Mouse (Mus musculus): ENCODE results near the gene Lamc1. TPM values are rescaled to one million over a fixed set of nuclear protein-coding genes. Genes with fewer than 3 reads are reported as not detected.

Lamc1 gene
- polyA plus RNA-seq, 3 experiments from 2014 or later: 6.2 to 11.7 (median 8.9) TPM

DNA sequence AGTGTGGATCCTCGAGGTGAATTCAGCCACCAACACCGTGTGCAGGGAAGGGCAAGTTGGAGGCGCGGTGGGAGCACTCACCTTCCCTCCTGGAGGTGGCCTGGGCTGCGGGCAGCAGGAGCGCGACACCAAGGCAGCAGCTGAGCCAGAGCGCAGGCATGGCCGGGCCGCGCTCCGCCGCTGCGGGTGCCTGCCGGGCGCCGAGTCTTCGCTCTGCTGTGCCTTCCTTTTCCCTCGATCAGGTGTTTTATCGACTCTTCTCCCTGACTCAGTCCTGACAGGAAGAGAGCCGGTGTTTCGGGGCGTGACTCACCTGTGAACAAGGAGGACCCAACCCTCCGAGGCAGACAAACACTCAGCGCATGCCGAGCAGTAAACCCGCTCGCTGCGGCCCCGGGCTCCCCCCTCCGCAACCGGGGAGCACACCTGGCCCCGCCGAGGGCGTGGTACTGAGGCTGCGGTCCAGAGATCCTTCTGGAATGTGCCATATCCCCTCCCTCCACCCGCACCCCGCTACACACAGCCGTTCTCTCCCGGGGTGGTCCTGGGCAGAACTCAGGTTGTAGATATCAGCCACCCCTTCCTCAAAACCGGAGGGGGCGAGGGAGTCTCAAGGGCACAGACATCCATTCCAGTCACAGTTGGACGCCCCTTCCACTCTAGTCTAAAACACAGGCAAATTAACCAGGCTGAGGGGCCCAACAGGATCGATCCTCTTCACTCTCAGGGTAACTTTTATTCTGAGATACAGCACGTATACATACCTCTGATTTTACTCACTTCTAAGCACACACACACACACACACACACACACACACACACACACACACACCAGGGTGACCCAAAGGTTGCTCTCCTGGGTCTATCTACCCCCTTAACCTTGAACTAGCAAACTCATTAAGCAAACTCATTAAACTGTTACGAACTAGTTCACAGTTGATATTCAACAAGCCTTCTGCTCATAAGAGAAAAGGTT is 146.5 kb downstream of the Lamc1 start, which contains the start of gene Lamc2:
Gene Lamc2 (minus strand): TSS at position 620 of the 976 bp plus-strand sequence.
- no peak for ATAC-seq

DNA sequence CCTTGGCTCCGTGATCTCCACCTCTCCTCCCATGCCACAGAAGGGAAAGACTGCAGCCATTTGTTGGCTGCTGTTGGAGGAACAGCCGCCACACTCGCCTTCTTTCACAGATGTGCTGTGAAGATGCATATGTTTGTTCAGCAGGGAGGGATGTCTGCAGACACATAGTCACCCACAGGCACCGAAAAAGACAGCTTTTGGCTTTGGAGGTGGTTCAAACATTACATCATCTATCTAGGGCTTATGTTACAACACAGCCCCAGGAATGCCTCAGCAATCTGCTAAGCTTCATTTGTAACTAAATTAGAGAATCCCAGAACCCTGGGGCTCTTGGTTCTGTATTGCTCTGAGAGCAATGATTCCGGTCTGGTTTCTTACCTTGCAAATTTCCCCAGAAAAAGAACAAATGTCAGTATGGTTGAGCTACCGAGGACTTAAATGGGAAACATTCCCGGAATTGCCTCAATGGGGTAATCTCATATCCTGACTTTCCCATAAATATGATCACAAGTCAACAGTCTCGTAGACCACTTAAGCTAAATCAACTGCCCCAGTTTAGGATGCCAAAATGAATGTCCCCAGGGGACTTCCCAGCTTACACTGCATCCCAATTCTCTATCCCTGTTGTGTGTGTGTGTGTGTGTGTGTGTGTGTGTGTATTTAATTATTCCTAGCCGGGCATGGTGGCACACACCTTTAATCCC is 151.8 kb downstream of the Lamc1 start:
- no peak for ATAC-seq

DNA sequence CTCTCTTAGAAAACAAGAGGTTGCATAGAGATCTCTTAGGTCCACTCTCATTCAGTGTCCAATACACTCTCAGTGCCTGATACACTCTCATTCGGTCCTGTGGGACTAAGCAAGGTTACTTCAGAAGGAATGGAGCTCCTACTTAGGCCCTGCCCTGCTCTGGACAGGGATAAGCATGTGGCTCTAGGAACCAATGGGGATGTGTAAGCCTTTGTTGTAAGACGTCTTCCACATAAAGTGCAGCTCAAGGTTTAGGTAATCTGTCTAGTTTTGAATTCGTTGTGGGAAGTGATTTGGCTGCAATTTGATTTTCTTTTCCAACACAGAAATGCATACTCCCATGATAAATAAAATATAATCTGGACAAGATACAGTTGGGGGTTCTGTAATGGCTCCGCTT is 152.4 kb downstream of the Lamc1 start:
- no peak for ATAC-seq

DNA sequence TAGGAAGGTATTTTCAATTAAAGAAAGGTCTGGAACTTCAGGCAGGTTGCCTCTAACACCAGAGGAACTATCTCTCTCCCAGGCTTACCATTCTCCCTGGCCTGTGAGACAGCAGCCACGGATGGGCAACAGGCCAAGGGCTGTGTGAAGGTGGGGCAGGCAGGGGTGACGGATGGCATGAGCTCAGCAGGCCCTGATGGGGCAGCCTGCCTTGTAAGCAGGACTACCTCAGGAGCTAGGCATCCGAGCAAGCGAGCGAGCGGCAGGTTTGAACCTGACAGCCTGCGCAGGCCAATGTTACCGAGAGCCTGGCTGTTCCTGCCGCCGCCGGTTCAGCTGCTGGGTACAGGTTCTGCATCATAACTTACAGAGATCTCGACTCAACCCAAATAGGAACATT is 157.8 kb downstream of the Lamc1 start:
- no peak for ATAC-seq

DNA sequence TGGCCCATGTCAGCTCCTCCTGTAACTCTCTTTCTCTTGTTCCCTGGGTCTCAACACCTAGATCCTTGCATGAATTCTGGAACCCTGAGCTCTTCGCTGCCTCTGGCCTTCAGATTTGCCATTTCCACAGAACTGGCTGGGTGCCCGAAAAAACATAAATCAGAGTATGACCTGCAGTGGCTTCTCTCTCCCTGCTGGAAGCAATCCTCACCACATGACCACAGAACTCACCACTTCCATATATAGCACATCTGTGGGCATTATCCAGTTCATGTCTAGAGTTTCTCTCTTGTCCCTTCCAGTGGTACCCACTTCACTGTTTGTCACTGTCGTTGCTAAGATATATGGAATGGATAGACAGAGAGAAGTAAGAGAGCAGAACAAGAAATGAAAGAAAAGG is 159.3 kb downstream of the Lamc1 start:
- ATAC-seq: no peak

DNA sequence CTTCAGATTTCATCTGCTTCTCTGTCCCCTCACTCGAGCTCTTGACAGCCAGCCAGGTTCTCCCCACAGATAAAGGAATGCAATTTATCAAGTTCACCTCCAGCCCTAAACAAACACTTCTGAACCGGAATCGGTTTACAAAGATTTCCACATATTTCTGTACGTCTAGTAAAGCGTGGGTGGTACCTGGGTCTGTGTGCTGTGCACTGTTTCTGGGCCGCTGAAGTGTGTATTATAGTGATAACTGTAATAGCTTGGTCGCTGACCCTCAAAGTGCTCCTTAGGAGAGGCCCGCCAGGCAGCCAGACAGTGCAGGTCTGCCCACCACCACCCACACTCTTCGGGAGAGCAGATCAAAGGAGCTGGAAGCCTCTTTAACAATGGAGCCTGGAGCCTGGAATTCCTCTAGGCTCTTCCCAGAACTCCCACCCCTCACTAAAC is 160.3 kb downstream of the Lamc1 start:
- ATAC-seq: no peak

DNA sequence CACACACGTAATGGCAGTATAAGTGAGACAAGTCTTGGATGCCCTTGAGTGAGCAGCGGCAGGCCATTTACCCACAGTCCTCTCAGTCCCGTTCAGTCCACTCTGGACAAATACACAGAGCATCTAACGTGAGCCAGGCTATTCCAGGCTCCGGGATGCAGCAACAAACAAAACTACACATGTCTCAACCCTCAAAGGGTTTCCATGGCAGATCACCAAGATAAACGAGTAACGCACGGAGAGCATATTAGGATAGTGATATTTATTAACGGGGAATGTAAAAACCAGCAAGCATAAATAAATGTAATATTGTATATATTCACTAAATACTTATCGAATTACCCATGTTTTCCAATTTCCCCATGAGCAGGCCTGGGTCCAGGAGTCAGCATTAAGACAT is 161.6 kb downstream of the Lamc1 start:
- ATAC-seq: no peak

Other genes starting within 250 kb of the Lamc1 start
- gene Lamc2, start 146.3 kb downstream of the Lamc1 start, polyA plus RNA-seq (2017; shearing (Covaris generic)): 1 to 10 TPM in 1 of 3 experiments, under 1 TPM in 1, not detected in 1; 0.12 to 1.1 TPM
- under 1 TPM; 0.28 to 0.54 (median 0.52) TPM for gene Shcbp1l, start 92.4 kb upstream of the Lamc1 start, polyA plus RNA-seq (2017; shearing (Covaris generic))
- gene Dhx9, start 154.9 kb upstream of the Lamc1 start, polyA plus RNA-seq (2017; shearing (Covaris generic)): 10 to 100 TPM; 24.1 to 31.8 (median 26.8) TPM
- under 1 TPM in 1 of 3 experiments, not detected in 2; 0.44 TPM for gene Npl, start 217.3 kb upstream of the Lamc1 start, polyA plus RNA-seq (2017; shearing (Covaris generic))